Mouse (Mus musculus): ENCODE results near the gene Tff1.

- TF ChIP-seq POLR2A (IDR thresholded peaks at IDR 0.05; ENCODE audit: extremely low read depth, insufficient read depth, low read length): no peak
- TF ChIP-seq CTCF (IDR thresholded peaks at IDR 0.05; ENCODE audit: extremely low read depth, insufficient read depth, low read length): no peak
These were observed 39.4 kb downstream of the Tff1 start for GRCm38 (mm10) chr17:31125548-31126266.
